Mouse (Mus musculus) liver, adult 2 months (tissue): ENCODE results near the gene Grap. TPM values are rescaled to one million over a fixed set of nuclear protein-coding genes. Genes with fewer than 3 reads are reported as not detected.

Experiments used
- DNase-seq: peaks from one replicate; pipeline ENCODE4 v3.0.0-alpha.2; 2011; ENCODE audit warnings: low read depth, low spot score; ENCODE audit errors: extremely low read depth
- H3K27ac ChIP-seq: fragments of 200-500 bp; replicated peaks from 2 replicates; pipeline ENCODE4 v1.5.1; 2012; ENCODE audit warnings: low read depth, mild to moderate bottlenecking, control low read depth, inconsistent platforms, low read length; ENCODE audit not compliant: insufficient read depth
- H3K27me3 ChIP-seq: fragments of 200-500 bp; 2 replicates; pipeline ENCODE4 v1.6.1; 2012; ENCODE audit warnings: mild to moderate bottlenecking, moderate library complexity, low read length, inconsistent platforms; ENCODE audit not compliant: control insufficient read depth, insufficient read depth
- H3K36me3 ChIP-seq: fragments of 200-500 bp; 2 replicates; pipeline ENCODE4 v1.6.1; 2012; ENCODE audit warnings: low read length, inconsistent platforms; ENCODE audit not compliant: control insufficient read depth, insufficient read depth
- H3K4me1 ChIP-seq: fragments of 200-500 bp; 2 replicates; pipeline ENCODE4 v1.6.1; 2011; ENCODE audit warnings: low read length; ENCODE audit not compliant: control insufficient read depth, insufficient read depth
- H3K4me3 ChIP-seq: fragments of 200-500 bp; 2 replicates; pipeline ENCODE4 v1.5.1; 2011; ENCODE audit warnings: low read depth, mild to moderate bottlenecking, control low read depth, low read length, moderate library complexity; ENCODE audit not compliant: insufficient read depth
- H3K79me2 ChIP-seq: fragments of 200-500 bp; 2 replicates; pipeline ENCODE4 v1.6.1; 2012; ENCODE audit warnings: inconsistent platforms, mild to moderate bottlenecking, low read length, moderate library complexity; ENCODE audit not compliant: control insufficient read depth, insufficient read depth
- H3K9ac ChIP-seq: fragments of 200-500 bp; 2 replicates; pipeline ENCODE4 v1.6.1; 2012; ENCODE audit warnings: low read depth, mild to moderate bottlenecking, control low read depth, inconsistent platforms, low read length
- CTCF ChIP-seq: fragments of 200-500 bp; IDR thresholded peaks from 2 replicates; pipeline ENCODE4 v1.5.1; 2011; ENCODE audit warnings: low read depth, low read length, control low read depth
- POLR2A ChIP-seq: fragments of 200-500 bp; IDR thresholded peaks from 2 replicates; pipeline ENCODE4 v1.6.1; 2011; ENCODE audit warnings: low read length, control low read depth; ENCODE audit not compliant: insufficient read depth; ENCODE audit errors: extremely low read depth
- WGBS: fragments of 180-500 bp; shearing (Covaris S2); methylation state at CpG from one replicate; pipeline ENCODE4 v1.1.7; 2018; 5-methylcytosine and 5-hydroxymethylcytosine counted together
- polyA plus RNA-seq: library from polyadenylated mRNA; depleted of rRNA; stranded (reverse); fragments of >200 nt; gene quantifications from 2 replicates; pipeline ENCODE4 v1.2.3, GENCODE M21; 2012; rRNA removed
- total RNA-seq: library from RNA; depleted of rRNA; stranded (reverse); fragments of >200 nt; gene quantifications from 2 replicates; pipeline ENCODE4 v1.2.3, GENCODE M21; 2014; rRNA removed

Grap gene
- total RNA-seq (3.8 and 5.0 TPM in 2 replicates), polyA plus RNA-seq (2.8 and 3.4 TPM in 2 replicates)

GRCm38 (mm10) chr11:61652686-61653447, at the start of gene Grap:
Gene Grap, plus strand, starts transcription at chr11:61653265.
- H3K9ac ChIP-seq: peak within 1 kb of the TSS; percentile 68
- no peaks in the 10 kb centered on the region for H3K36me3 ChIP-seq
- H3K27ac ChIP-seq: peak within 1 kb of the TSS; percentile 44
- WGBS: 65% methylated on average over 10 of the region's 10 CpGs
- no peaks in the 10 kb centered on the region for H3K4me1 ChIP-seq
- DNase-seq: peak; percentile 17
- H3K79me2 ChIP-seq: no peaks in the 10 kb centered on the region
- peak within 1 kb of the TSS; percentile 85 for H3K4me3 ChIP-seq
- no peaks in the 10 kb centered on the region for H3K27me3 ChIP-seq
- TF ChIP-seq POLR2A (no peak), CTCF (no peak)

DNA sequence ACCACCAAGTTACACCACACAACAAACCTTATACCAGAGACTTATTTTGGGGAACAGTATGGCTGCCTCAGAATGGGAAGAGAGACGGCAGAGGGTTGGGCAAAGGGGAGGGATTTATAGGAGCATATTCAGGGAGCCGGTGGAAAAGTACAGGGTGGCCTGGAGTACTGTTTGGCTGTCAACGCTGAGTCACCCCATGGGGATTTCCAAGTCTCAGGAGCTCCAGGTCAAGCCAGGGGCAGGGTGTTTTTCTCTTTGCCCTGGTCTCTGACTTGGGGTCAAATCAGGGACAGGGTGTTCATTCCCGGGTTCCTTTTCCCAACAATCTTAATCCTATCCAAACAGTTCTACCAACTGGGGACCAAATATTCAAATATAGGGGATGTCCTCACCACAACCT, 45.0 kb upstream of the Grap start:
- no peaks in the 10 kb centered on the region for H3K27me3 ChIP-seq
- no peak overlapping the region for H3K4me3 ChIP-seq
- H3K4me1 ChIP-seq: no peaks in the 10 kb centered on the region
- H3K36me3 ChIP-seq: no peaks in the 10 kb centered on the region
- DNase-seq: peak; percentile 23
- TF ChIP-seq CTCF (no peak), POLR2A (no peak)
- H3K9ac ChIP-seq: no peak overlapping the region
- no peak overlapping the region for H3K27ac ChIP-seq
- 69% methylated on average over 4 of the region's 4 CpGs for WGBS
- no peaks in the 10 kb centered on the region for H3K79me2 ChIP-seq

GRCm38 (mm10) chr11:61611197-61611596, 41.9 kb upstream of the Grap start:
- no peaks in the 10 kb centered on the region for H3K36me3 ChIP-seq
- H3K27me3 ChIP-seq: no peaks in the 10 kb centered on the region
- H3K4me1 ChIP-seq: no peaks in the 10 kb centered on the region
- no peak for TF ChIP-seq POLR2A
- no peak for TF ChIP-seq CTCF
- WGBS: 85% methylated on average over 3 of the region's 3 CpGs
- no peak for DNase-seq
- H3K79me2 ChIP-seq: no peaks in the 10 kb centered on the region
- H3K27ac ChIP-seq: no peak overlapping the region
- no peak overlapping the region for H3K4me3 ChIP-seq
- H3K9ac ChIP-seq: no peak overlapping the region

GRCm38 (mm10) chr11:61612116-61612635, 40.9 kb upstream of the Grap start:
- H3K27me3 ChIP-seq: no peaks in the 10 kb centered on the region
- H3K36me3 ChIP-seq: no peaks in the 10 kb centered on the region
- no peak overlapping the region for H3K9ac ChIP-seq
- peak; percentile 68 for DNase-seq
- no peak for TF ChIP-seq CTCF
- no peak for TF ChIP-seq POLR2A
- no peaks in the 10 kb centered on the region for H3K4me1 ChIP-seq
- no peak overlapping the region for H3K4me3 ChIP-seq
- no peak overlapping the region for H3K27ac ChIP-seq
- 20% methylated on average over 4 of the region's 4 CpGs for WGBS
- no peaks in the 10 kb centered on the region for H3K79me2 ChIP-seq

GRCm38 (mm10) chr11:61614401-61614800, 38.7 kb upstream of the Grap start:
- Histone ChIP-seq H3K9ac (no peak overlapping the region), H3K36me3 (no peaks in the 10 kb centered on the region), H3K79me2 (no peaks in the 10 kb centered on the region), H3K4me3 (no peak overlapping the region), H3K4me1 (no peaks in the 10 kb centered on the region; the same call in 1 of the 2 replicates), H3K27me3 (no peaks in the 10 kb centered on the region), H3K27ac (no peak overlapping the region)
- no peak for DNase-seq
- no peak for TF ChIP-seq POLR2A
- TF ChIP-seq CTCF: no peak
- WGBS: 70% methylated on average over 5 of the region's 5 CpGs
